ENCODE assay signal across 16 mouse cellular contexts in genomic region chr15:81099269-81099668, GRCm38 (mm10).
DNase-seq lines count a peak whose midpoint lies in the region.
"Had no signal": no experiment of that assay in that cellular context is flagged by ENCODE, and none has a peak within 500 bp of the region (broad histone marks: within the 10 kb centered on the region; RNA-seq: fewer than 3 reads in every experiment).

No protein-coding gene starts in this region.

- peak; percentile 53 to 71 for DNase-seq in layer of hippocampus, adult 18-20 months (ENCODE audit: low spot score in 2 of 2)
- DNase-seq in layer of hippocampus, adult 9-10 months (ENCODE audit: low spot score) = no peak
- peak; percentile 40 for DNase-seq in right cerebral cortex, adult 18-20 months
- no peak for DNase-seq in right cerebral cortex, postnatal 36 days (ENCODE audit: low spot score in 2 of 2)
- DNase-seq in CD4-positive helper T cell, adult 2 months (ENCODE audit: low read depth, low spot score) = peak; percentile 22
- peak; percentile 70 for DNase-seq in brain, adult 2 months (ENCODE audit: low read depth, low spot score)
- no peak for DNase-seq in cerebellum, postnatal 14 days
- DNase-seq in frontal cortex, postnatal 14 days (ENCODE audit: low spot score in 2 of 2) = no peak
- DNase-seq: adrenal gland, adult 8-10 months; adrenal gland, postnatal 36 days; cerebellum, adult 11 months; cerebellum, adult 9-10 months; embryo, embryonic 11 days; gastrocnemius, postnatal 14 days; heart, adult 2 months; heart, postnatal 14 days had no signal

Comparison
In these comparisons a context has a peak if more than half of its experiments do, and no peak if none do; other contexts are left out.
1. DNase-seq: peak in layer of hippocampus, adult 18-20 months (2 of 2), right cerebral cortex, adult 18-20 months (single experiment), CD4-positive helper T cell, adult 2 months (single experiment) and brain, adult 2 months (single experiment); none in layer of hippocampus, adult 9-10 months (single experiment), right cerebral cortex, postnatal 36 days (0 of 2), cerebellum, postnatal 14 days (0 of 2) and frontal cortex, postnatal 14 days (0 of 2).